In the genomic region with DNA sequence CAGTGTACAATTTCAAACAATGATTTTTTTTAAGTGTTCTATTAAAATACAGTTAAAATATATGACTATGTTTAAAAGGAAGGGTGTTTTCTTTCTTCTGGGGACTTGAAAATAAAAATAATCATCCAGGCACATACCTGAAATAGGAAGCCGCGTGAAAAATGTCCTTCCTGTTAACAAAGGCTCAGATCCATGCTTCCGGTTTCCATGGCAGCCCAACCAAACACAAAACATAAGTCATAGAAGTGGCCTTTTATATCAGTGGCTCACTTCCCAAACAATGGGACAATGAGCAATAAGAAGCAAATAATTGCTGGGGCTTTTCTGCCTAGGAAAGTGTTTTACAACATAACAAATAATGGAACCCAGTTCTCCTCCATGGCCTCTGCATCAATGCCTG, we compare ENCODE assay signal across 12 mouse cellular contexts.
DNase-seq lines count a peak whose midpoint lies in the region; ATAC-seq and TF ChIP-seq lines count a peak whose summit lies in the region.
"Had no signal": no experiment of that assay in that cellular context is flagged by ENCODE, and none has a peak within 500 bp of the region (broad histone marks: within the 10 kb centered on the region; RNA-seq: fewer than 3 reads in every experiment).

No protein-coding gene starts in this region.

- H3K9me3 ChIP-seq in liver, postnatal 0 days (ENCODE audit: low read length) = no peaks in the 10 kb centered on the region
- H3K9me3 ChIP-seq in liver, embryonic 12.5 days (replicated peaks) = no peaks in the 10 kb centered on the region
- H3K9me3 ChIP-seq: forebrain, embryonic 15.5 days; megakaryocyte, embryonic 14.5 days had no signal

- no peak for ATAC-seq in liver, postnatal 0 days
- ATAC-seq in liver, embryonic 12.5 days = no peak
- ATAC-seq in CD4-positive, CD25-positive, alpha-beta regulatory T cell, adult 4 months = no peak
- ATAC-seq: forebrain, embryonic 15.5 days; intestine, postnatal 0 days had no signal

- no peaks in the 10 kb centered on the region for H3K27me3 ChIP-seq in liver, postnatal 0 days (ENCODE audit: insufficient read depth, low read length)
- H3K27me3 ChIP-seq in liver, embryonic 12.5 days (replicated peaks) = no peaks in the 10 kb centered on the region
- H3K27me3 ChIP-seq: forebrain, embryonic 15.5 days; megakaryocyte, embryonic 14.5 days had no signal

- TF ChIP-seq EP300 in liver, postnatal 0 days (IDR thresholded peaks at IDR 0.05; ENCODE audit: low read depth) = peak; percentile 19; the same call in 1 of the 2 replicates

- WGBS in liver, postnatal 0 days (ENCODE audit: insufficient replicate concordance) = 66% methylated on average over 3 of the region's 3 CpGs
- WGBS in liver, embryonic 12.5 days (ENCODE audit: insufficient replicate concordance) = 68% methylated on average over 3 of the region's 3 CpGs

- no peaks in the 10 kb centered on the region for H3K36me3 ChIP-seq in liver, postnatal 0 days (replicated peaks; ENCODE audit: insufficient read depth, low read length)
- H3K36me3 ChIP-seq in liver, embryonic 12.5 days = no peaks in the 10 kb centered on the region
- H3K36me3 ChIP-seq: forebrain, embryonic 15.5 days had no signal

- H3K4me1 ChIP-seq in liver, postnatal 0 days (ENCODE audit: insufficient read depth) = no peaks in the 10 kb centered on the region
- H3K4me1 ChIP-seq in liver, embryonic 12.5 days = no peaks in the 10 kb centered on the region
- H3K4me1 ChIP-seq: forebrain, embryonic 15.5 days; megakaryocyte, embryonic 14.5 days had no signal

- H3K27ac ChIP-seq in liver, postnatal 0 days (ENCODE audit: low read depth) = no peak overlapping the region
- H3K27ac ChIP-seq in liver, embryonic 12.5 days = no peak overlapping the region
- H3K27ac ChIP-seq: forebrain, embryonic 15.5 days had no signal

- H3K9ac ChIP-seq in liver, postnatal 0 days (replicated peaks) = no peak overlapping the region
- no peak overlapping the region for H3K9ac ChIP-seq in liver, embryonic 12.5 days
- H3K9ac ChIP-seq: forebrain, embryonic 15.5 days had no signal

- TF ChIP-seq CTCF in liver, postnatal 0 days (IDR thresholded peaks at IDR 0.05; ENCODE audit: low read depth) = no peak

- H3K4me2 ChIP-seq in liver, postnatal 0 days (ENCODE audit: low read depth, low read length) = no peak overlapping the region
- H3K4me2 ChIP-seq in liver, embryonic 12.5 days = no peak overlapping the region
- H3K4me2 ChIP-seq: forebrain, embryonic 15.5 days had no signal

- no peak overlapping the region for H3K4me3 ChIP-seq in liver, postnatal 0 days (ENCODE audit: low read depth, low read length)
- H3K4me3 ChIP-seq in liver, embryonic 12.5 days = no peak overlapping the region
- H3K4me3 ChIP-seq: forebrain, embryonic 15.5 days; megakaryocyte, embryonic 14.5 days had no signal

- intact Hi-C loops in heart, postnatal 36 days (cut with DNase I) = loop anchor here (10.0 kb wide), 1 partner anchor 474 kb away; the partner anchor contains the start of gene Plcb1

- DNase-seq in adrenal gland, postnatal 10 days = peak; percentile 26
- DNase-seq in adrenal gland, postnatal 25 days = no peak
- DNase-seq in liver, postnatal 0 days = no peak
- peak; percentile 38 to 41 for DNase-seq in heart, postnatal 36 days
- peak; percentile 21 for DNase-seq in lung, postnatal 14 days
- no peak for DNase-seq in c-Kit-positive CD71-positive TER-119-positive erythroid progenitor cells, embryonic 14.5 days (ENCODE audit: low spot score)
- DNase-seq: cerebellum, adult 9-11 months had no signal

Comparison
In these comparisons a context has a peak if more than half of its experiments do, and no peak if none do; other contexts are left out.
1. DNase-seq: peak in adrenal gland, postnatal 10 days (single experiment), heart, postnatal 36 days (2 of 2) and lung, postnatal 14 days (single experiment); none in adrenal gland, postnatal 25 days (single experiment), liver, postnatal 0 days (single experiment) and c-Kit-positive CD71-positive TER-119-positive erythroid progenitor cells, embryonic 14.5 days (single experiment).